Mouse (Mus musculus): ENCODE measurements around the gene Klhl15.

Klhl15 gene

GRCm38 (mm10) chrX:94234532-94235189, at the start of gene Klhl15:
Gene Klhl15 (plus strand): TSS chrX:94234599.
- peak; percentile 89 for DNase-seq

- DNase-seq: peak; percentile 17
These were observed 49.2 kb upstream of the Klhl15 start for GRCm38 (mm10) chrX:94185156-94185555.

DNA sequence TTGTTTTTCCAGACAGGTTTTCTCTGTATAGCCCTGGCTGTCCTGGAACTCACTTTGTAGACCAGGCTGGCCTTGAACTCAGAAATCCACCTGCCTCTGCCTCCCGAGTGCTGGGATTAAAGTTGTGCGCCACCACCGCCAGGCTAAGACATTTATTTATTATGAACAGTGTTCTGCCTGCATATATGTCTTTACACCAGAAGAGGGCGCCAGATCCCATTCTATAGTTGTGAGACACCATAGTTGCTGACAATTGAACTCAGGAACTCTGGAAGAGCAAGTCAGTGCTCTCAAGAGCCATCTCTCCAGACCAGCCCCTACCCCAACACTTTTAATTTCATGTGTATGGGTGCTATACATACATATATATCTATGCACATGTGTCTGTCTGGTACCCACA, 40.5 kb upstream of the Klhl15 start:
- DNase-seq: peak; percentile 18

GRCm38 (mm10) chrX:94197789-94198188, 36.6 kb upstream of the Klhl15 start:
- DNase-seq: peak; percentile 3

DNA sequence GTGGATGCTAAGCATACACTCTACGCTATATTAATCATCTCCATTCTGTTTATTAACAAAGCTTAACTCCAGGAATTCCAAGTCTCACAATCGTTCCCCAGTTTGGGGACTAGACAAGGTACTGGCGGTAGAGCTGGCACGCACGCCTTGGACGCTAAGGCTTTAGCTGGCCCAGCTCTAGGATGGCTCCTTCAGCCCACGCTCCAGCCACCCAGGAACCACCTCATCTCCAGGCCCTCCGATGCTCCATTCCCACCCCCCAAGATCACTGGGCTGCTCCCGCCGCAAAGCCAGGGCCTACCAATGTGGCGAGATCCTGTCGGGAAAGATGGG, 22.2 kb upstream of the Klhl15 start:
- DNase-seq: no peak

DNA sequence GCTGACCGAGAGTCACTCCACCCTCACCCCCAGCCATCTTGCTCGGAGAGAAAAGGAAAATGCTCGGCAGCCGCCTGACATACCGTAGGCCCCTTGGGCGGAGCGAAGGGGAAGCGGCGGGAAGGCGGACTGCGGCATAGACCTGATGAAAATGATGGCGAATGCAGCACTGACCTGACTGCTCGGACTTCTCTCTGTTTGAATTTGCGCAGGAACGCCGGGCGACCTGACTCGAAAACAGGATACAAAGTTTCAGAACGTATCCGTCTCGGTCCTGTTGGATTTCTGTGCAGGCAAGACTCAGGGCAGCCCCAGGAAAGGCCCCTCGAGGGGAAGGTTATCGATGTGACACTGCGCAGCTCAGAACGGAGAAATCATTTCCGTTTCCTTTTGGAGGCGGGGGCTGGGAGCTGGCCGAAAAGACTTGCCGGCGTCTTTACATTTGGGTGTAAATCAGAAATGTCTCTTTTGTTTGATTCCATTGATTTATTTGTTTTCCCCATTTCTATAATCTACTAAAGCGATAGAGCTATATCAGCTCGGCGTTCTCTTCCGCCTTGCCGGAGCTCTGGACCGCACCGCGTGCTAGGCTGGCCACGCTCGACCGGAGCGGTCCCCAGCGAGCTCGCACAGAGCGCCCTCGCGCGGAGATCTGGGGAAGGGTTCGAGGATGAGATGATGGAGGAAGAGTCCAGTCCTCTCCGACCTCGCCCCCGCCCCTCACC, 21.6 kb upstream of the Klhl15 start, which contains the start of gene Eif2s3x:
Eif2s3x (minus strand) TSS at position 266 of the 725 bp plus-strand sequence.
- peak; percentile 88 for DNase-seq

- peak; percentile 1 for DNase-seq
These were observed 21.0 kb upstream of the Klhl15 start for GRCm38 (mm10) chrX:94213384-94213783.

DNA sequence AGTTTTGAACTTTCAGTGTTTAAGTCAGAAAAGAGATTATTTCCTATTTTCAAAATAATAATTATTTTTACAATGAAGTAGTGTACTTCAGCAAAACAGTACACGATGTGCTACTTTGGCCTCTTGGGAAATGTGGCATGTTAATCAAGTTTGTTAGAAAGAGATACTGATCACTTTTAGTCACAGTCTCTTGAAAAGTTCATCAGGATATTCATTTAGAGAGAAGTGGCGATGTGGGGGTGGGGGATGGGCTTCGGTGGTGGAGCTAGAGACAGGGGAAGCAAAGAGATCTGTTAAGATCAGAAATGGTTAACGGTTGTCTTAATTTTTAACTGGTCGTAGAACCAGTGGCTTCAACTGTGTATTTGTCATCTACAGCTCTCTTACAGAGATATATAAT, 967 bp upstream of the Klhl15 start:
- peak; percentile 2 for DNase-seq

GRCm38 (mm10) chrX:94233936-94234531, 365 bp upstream of the Klhl15 start:
- no peak for DNase-seq

GRCm38 (mm10) chrX:94235190-94235555, 774 bp downstream of the Klhl15 start:
- DNase-seq: no peak

- DNase-seq: no peak
These were observed 1.2 kb downstream of the Klhl15 start for GRCm38 (mm10) chrX:94235601-94236000.

DNA sequence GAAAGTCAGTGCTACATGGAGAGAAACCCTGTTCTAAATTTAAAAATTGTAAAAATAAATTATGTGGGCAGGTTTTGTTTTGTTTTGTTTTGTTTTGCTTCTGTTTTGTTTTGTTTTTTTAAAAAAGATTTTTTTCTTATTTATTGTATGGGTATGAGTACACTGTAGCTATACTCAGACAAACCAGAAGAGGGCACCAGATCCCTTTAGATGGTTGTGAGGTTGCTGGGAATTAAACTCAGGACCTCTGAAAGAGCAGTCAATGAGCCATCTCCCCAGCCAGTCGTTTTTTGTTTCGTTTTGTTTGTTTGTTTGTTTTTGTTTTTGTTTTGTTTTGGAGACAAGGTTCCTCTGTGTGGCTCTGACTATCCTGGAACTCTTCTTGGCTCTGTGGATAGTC, 54.5 kb downstream of the Klhl15 start:
- DNase-seq: peak; percentile 40

- DNase-seq: no peak
These were observed 68.5 kb downstream of the Klhl15 start for GRCm38 (mm10) chrX:94302928-94303327.

- no peak for DNase-seq
These were observed 86.9 kb downstream of the Klhl15 start for GRCm38 (mm10) chrX:94321036-94321902.
